Mouse (Mus musculus) erythroblast, embryonic 14.5 days (primary cell): Measurements from ENCODE around the gene Dnmt1.

Experiments used
- GATA1 ChIP-seq: IDR thresholded peaks from 2 replicates; pipeline ENCODE4 v1.6.1; 2012; ENCODE audit warnings: low read length, inconsistent platforms, mixed read lengths
- TAL1 ChIP-seq: IDR thresholded peaks from 3 replicates; pipeline ENCODE4 v1.6.1; 2012; ENCODE audit warnings: low read length, inconsistent platforms, mixed read lengths

GRCm38 (mm10) chr9:20897736-20898510, 61.8 kb downstream of the Dnmt1 start:
- TF ChIP-seq GATA1 (no peak), TAL1 (no peak)
